Mouse (Mus musculus) ovary, postnatal 14 days (tissue): Measurements from ENCODE around the gene Thegl.
"Not testable (repeated sequence)": the region's sequence is repeated elsewhere in the genome, so short reads cannot be mapped to it uniquely, and the experiment has no call there.

Experiments used
- DNase-seq: peaks from one replicate; pipeline ENCODE4 v3.0.0; 2022; ENCODE audit warnings: low spot score

Thegl gene

DNA sequence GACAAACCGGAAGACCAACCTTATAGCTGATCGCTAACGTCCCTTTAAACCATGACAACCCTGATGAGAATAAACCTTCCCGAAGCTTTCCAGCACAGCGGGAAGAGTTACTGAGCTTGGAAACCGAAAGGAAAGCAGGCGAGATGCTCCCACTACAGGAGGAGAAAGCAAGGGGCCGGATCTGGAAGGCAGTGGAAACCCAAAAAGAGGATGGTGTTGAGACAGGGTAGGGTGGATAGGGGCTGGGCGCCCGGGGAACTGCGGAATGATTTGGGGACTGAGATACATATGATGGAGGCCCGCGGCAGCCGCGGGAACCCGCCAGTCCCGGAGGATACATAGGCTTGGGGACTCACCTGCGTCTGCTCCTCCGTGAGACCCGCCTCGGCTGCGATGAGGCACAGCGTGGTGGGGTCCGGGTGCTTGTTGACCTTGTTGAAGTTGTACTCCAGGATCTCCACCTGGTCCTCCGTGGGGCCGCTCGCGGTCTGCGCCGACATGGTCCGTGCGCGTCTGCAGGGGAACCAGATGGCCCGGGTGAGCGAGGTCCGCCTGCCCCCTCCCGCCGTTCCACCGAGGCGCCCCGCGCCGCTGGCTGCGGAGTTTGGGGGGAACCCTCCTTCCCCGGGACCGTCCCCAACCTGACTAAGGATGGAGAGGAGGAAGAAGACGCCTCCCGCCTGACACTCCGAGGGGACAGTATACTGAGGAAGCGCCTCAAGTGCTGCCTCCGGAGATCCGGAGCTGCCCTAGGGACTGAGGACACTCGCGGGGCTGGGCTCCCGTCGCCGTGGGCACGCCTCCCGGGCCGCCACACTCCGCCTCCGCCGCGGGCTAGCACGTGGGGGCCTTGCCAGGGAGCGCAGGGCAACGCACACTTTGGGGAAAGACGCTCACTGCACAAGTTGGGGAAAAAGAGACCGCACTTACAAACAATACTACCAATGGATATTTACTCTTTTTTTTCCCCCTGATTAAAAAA, 79.0 kb downstream of the Thegl start:
- peak; percentile 52 for DNase-seq

DNA sequence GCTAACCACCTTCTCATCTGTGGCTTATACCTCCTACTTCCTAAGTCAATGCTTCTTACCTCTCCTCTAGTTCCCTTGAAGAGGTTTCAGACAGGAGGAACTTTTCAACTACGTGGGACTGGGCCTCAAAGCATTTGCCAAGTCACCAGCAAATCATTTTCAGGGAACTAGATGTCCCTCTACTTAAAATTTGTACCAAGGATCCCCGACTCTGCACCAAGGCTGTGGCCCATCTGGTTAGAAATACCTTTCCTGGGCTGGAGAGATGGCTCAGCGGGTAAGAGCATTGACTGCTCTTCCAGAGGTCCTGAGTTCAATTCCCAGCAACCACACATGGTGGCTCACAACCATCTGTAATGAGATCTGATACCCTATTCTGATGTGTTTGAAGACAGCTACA, 80.4 kb downstream of the Thegl start:
- not testable (repeated sequence) for DNase-seq

DNA sequence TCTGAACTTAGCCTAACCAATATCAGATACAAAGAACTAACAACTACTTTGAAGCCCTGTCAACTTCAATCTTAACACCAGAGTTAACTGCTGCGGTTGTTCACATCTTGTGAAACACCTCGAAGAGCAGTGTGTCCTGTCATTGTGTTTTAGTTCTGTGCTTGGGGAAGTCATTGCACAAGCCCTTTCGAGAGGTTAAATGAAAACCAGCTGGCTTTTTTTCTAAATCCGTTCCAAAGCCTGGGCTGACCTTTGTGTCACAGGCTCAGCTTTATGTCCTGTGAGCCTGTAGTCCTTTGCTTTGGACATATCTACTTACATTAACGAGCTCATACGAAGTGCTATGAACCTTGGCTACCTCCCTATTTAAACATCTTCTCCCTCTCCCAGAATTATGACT, 81.9 kb downstream of the Thegl start:
- DNase-seq, result no peak

DNA sequence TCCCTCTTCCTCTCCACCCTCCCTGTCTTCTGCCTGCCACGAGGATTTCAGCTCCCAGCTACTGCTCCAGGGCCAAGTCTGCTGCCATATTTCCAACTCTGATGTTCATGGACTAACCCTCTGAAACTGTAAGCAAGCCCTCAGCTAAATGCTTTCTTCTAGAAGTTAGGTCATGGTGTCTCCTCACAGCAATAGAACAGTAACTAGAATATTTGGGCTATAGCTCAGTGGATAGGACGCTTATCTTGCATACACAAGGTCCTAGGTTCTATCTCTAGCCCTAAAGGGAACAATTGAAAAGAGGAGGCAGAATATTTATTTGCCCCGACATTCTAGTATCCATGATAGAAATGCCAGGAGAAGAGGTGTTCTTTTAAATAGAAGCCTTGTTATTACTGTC, 83.1 kb downstream of the Thegl start:
- no peak for DNase-seq

DNA sequence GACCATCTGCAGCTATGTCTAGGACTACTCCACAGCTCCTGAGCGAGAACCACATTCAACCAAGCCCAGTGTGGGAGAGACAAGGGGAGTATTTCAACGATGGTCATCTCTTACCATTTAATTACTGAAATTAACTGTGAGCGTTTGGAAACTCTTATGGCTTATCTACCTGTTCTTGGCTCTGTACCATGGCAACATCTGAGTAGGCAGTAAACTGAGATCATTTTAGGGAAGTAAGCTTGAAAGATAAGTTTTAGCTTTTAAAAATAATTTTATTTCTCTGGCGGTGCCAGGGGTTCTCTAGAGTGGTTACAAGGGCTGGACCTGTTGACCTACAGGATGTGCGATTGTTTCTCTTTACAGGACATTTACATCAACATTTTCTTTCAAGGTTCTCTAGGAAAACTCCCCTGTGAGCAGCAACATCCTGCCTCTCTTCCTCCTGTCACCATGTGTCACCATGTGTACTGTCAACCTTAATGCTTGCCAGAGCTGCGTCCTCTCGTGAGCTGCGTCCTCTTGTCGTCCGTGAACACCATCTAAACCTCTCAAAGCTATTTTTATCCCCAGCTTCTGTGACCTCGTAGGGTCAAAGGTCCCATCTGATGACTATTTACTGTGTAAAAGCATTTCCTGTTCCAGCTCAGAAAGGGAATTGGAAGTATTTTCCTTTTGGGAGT, 83.6 kb downstream of the Thegl start:
- no peak for DNase-seq

DNA sequence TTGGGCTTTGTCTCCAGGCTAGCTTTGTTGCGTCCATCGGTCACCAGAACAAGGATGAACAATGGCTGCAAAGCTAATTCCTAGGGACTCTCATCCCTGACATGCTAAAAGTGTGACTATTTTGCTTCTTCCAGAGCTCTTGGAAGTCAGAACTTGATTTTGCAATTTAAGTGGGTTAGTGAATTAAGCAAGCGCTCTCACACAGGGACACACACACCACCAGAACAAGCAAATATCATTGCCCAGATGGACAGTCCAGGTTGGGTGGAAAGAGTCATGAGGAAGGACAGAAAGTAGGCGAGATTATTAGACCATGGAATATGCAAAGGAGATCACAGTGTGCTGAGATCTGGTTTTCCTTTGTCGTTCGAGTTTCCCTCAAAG, 84.2 kb downstream of the Thegl start:
- DNase-seq, result no peak

DNA sequence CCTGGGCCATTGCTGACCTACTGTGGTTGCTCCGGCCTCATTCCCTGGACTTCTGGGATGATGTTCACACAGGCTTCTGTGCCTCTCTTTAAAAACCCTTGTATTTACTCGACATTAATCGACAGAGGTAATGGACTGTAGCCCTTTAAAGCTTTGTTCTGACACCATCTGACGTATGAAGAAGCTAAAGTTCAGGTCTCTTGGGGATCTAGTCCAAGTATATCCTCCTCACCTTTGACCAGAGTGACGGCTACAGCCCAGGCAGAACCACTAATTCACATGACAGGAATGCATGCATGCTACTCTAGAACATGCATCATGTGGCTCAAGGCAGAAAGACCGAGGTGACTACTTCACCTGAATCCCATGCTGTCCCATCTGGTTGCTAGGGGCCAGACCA, 84.9 kb downstream of the Thegl start:
- DNase-seq, result no peak

DNA sequence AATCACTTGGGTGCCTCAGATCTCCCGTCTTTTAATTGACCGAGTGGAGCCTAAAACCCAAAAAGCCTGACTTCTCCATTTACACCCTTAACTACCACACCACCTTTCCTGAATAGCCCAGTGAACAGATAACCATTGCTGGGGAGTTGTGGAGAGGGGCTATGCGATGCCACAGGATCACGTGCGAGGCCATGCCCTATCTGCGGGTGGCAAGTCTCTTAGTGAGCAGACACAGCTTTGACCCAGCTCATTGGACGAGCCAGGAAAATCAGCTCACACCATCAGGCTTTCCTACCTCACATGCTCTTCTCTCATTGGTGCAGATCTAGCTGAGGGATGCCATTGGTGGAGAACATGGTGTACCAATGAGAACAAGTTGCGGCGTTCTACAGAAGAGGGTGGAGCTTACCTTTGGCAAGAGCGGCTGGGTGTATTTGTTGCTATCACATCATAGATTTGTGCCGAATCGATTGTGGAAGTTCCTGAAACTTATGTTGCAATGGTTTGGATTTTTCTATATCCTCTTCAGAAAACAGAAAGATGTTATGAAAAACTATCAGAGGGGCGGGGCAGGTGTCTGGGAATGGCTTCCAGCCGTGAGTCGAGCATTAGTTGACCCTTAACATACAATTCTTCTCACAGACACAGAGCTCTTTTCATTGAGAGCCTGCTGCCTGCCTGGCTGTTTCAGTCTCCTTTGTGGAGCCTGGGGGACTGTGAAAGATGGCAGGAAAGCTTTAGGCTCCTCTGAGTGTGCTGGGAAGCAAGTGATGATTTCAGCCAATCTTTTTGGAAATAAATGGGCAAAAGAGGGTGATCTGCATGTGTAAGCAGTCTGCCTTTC, 86.9 kb downstream of the Thegl start:
- DNase-seq, result no peak

DNA sequence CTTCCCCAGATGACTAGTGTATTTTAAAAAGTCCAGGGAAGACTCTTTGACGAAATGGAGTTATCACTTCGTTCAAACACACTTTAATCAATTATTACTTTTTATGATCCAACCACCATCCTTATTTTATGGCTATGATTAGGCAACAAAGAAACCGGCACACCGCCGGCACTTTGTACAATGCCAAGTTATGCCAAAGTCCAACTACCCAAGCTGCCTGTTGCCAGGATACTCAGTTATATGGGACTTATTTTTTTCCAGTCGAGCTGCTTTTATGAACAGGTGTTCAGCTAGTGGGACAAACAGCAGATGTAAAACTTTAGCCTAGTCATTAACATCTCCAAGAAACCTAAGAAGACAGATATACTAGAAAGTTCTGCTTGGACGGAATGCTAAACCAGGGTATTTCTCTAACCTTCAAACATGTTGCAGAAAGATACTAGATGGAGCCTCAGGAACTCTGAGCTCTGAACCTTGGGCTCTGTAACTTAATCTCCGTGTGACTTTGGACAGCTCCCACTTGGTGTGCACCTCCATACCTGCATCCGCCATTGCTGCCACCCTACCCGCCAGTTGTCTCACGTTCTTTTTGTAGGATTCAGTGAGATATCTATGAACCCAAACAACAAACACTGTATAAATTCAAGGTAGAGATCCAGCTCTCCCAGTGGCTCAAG, 91.5 kb downstream of the Thegl start:
- DNase-seq, result no peak

DNA sequence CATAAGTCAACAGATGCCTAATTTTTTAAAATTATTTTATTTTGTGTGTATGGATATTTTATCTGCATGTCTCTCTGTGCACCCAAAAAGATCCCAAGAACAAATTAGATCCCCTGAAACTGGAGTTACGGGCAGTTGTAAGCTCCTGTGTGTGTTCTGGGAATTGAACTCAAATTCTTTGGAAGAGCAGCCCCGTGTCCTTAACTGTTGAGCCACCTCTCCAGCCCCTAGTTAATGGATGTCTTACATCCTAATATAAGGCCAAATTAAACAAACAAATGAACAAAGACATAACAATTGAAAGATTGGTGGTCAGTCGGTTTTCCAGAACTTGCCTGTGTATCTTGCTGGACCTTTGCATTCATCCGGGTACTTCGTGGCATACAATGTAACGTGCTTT, 93.0 kb downstream of the Thegl start:
- DNase-seq, result no peak

DNA sequence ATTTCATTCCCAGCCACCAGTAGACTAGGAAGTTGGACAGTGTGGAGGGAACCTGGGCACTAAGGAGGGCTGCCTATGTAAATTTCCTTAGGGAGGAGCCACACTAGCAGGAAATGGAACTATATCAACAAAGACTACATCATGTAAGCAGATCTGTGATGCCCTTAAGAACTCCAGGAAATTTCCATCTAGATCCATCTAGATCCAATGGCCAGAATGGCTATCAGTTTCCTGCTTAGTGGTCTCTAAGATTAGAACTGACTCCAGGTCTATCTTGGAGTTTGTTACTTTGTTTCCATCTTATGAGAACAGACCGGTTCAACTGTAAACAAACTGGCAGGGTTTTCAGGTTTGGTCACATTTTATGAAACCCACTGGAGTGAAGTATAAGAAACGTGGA, 94.0 kb downstream of the Thegl start:
- no peak for DNase-seq
